ENCODE assay signal across 8 mouse cellular contexts in genomic region chr9:58009015-58009362, GRCm38 (mm10). TPM values are rescaled to one million over a fixed set of nuclear protein-coding genes. Genes with fewer than 3 reads are reported as not detected.
DNase-seq lines count a peak whose midpoint lies in the region; ATAC-seq and TF ChIP-seq lines count a peak whose summit lies in the region.

No protein-coding gene starts in this region.

- H3K4me1 ChIP-seq in lung, embryonic 15.5 days = peaks cover 14% of the 10 kb centered on the region
- H3K4me1 ChIP-seq in lung, adult 2 months (ENCODE audit: control insufficient read depth, insufficient read depth, low read length) = 0 out of 2 replicates have a peak, but pooled peaks cover 2% of the 10 kb centered on the region
- peaks cover 18% of the 10 kb centered on the region for H3K4me1 ChIP-seq in heart, embryonic 12.5 days (replicated peaks)
- peaks cover 16% of the 10 kb centered on the region for H3K4me1 ChIP-seq in neural tube, embryonic 13.5 days (replicated peaks)

- no peaks in the 10 kb centered on the region for H3K27me3 ChIP-seq in lung, embryonic 15.5 days
- H3K27me3 ChIP-seq in heart, embryonic 12.5 days (replicated peaks) = peaks cover 3% of the 10 kb centered on the region; the same call in 1 of the 2 replicates
- H3K27me3 ChIP-seq in neural tube, embryonic 13.5 days = no peaks in the 10 kb centered on the region

- no peak overlapping the region for H3K27ac ChIP-seq in lung, embryonic 15.5 days
- H3K27ac ChIP-seq in heart, embryonic 12.5 days (ENCODE audit: poor library complexity, severe bottlenecking) = peak overlapping the region; percentile 61
- peak overlapping the region; percentile 91 for H3K27ac ChIP-seq in neural tube, embryonic 13.5 days (replicated peaks)

- no peaks in the 10 kb centered on the region for H3K36me3 ChIP-seq in lung, embryonic 15.5 days
- H3K36me3 ChIP-seq in heart, embryonic 12.5 days = no peaks in the 10 kb centered on the region
- H3K36me3 ChIP-seq in neural tube, embryonic 13.5 days = no peaks in the 10 kb centered on the region

- no peak overlapping the region for H3K4me3 ChIP-seq in lung, embryonic 15.5 days
- no peak overlapping the region for H3K4me3 ChIP-seq in lung, adult 2 months (replicated peaks; ENCODE audit: extremely low read depth, low read depth, low read length)
- no peak overlapping the region for H3K4me3 ChIP-seq in heart, embryonic 12.5 days
- peak overlapping the region; percentile 18 for H3K4me3 ChIP-seq in neural tube, embryonic 13.5 days

- no peak for TF ChIP-seq POLR2A in lung, adult 2 months (IDR thresholded peaks at IDR 0.05; ENCODE audit: borderline replicate concordance, extremely low read depth, low read depth, low read length)

- no peak for DNase-seq in lung, adult 2 months
- DNase-seq in embryo, embryonic 9.5 days (ENCODE audit: extremely low spot score) = peak; percentile 57
- peak; percentile 60 to 80 for DNase-seq in layer of hippocampus, postnatal 14 days (ENCODE audit: low spot score in 2 of 2)
- DNase-seq in spleen, postnatal 4 days (ENCODE audit: low spot score in 2 of 2) = no peak
- DNase-seq in cerebellum, adult 9-11 months = no peak

- no peak for TF ChIP-seq CTCF in lung, adult 2 months (IDR thresholded peaks at IDR 0.05; ENCODE audit: insufficient read depth, low read length)

- WGBS in lung, embryonic 15.5 days = 6% methylated on average over 6 of the region's 6 CpGs
- WGBS in lung, adult 2 months = 18% methylated on average over 6 of the region's 6 CpGs
- WGBS in heart, embryonic 12.5 days = 2% methylated on average over 6 of the region's 6 CpGs
- 3% methylated on average over 6 of the region's 6 CpGs for WGBS in neural tube, embryonic 13.5 days

- H3K9me3 ChIP-seq in lung, embryonic 15.5 days = no peaks in the 10 kb centered on the region
- H3K9me3 ChIP-seq in heart, embryonic 12.5 days (replicated peaks) = no peaks in the 10 kb centered on the region
- no peaks in the 10 kb centered on the region for H3K9me3 ChIP-seq in neural tube, embryonic 13.5 days

- H3K4me2 ChIP-seq in lung, embryonic 15.5 days = no peak overlapping the region
- H3K4me2 ChIP-seq in heart, embryonic 12.5 days = peak overlapping the region; percentile 49
- H3K4me2 ChIP-seq in neural tube, embryonic 13.5 days = peak overlapping the region; percentile 48

- no peak overlapping the region for H3K9ac ChIP-seq in lung, embryonic 15.5 days
- H3K9ac ChIP-seq in heart, embryonic 12.5 days = peak overlapping the region; percentile 19; the same call in 1 of the 2 replicates
- peak overlapping the region; percentile 68 for H3K9ac ChIP-seq in neural tube, embryonic 13.5 days

- peak; percentile 53; the same call in 1 of the 2 replicates for ATAC-seq in lung, embryonic 15.5 days (ENCODE audit: borderline replicate concordance, extremely low read depth, low FRiP score, low TSS enrichment)
- ATAC-seq in heart, embryonic 12.5 days (ENCODE audit: insufficient number of reproducible peaks, low FRiP score) = peak; percentile 79
- ATAC-seq in neural tube, embryonic 13.5 days (ENCODE audit: low read depth) = peak; percentile 96

RNA-seq across cellular contexts. Expression of gene Cyp11a1, which starts 2.8 kb away (rescaled TPM):
- polyA plus RNA-seq in lung, embryonic 15.5 days (2015; fragmentation: Nextera tagmentation; extraction: Ambion mirVana) = 0.95 and 1.0 TPM in 2 replicates
- 0.15 and 0.28 TPM in 2 replicates for polyA plus RNA-seq in lung, adult 2 months (2012; rRNA removed)
- not detected in 2 replicates for polyA plus RNA-seq in heart, embryonic 12.5 days (2016; fragmentation: Nextera tagmentation; extraction: Ambion mirVana)
- 1 to 10 TPM; 1.1 to 2.4 TPM for total RNA-seq in layer of hippocampus, postnatal 14 days (2021)
- polyA plus RNA-seq in neural tube, embryonic 13.5 days (2015; fragmentation: Nextera tagmentation; extraction: Ambion mirVana) = 0.14 and 0.18 TPM in 2 replicates

RNA-seq across cellular contexts. Expression of gene Stra6, which starts 54.6 kb away (rescaled TPM):
- 1.2 and 1.9 TPM in 2 replicates for polyA plus RNA-seq in lung, embryonic 15.5 days (2015; fragmentation: Nextera tagmentation; extraction: Ambion mirVana)
- polyA plus RNA-seq in lung, adult 2 months (2012; rRNA removed) = 0.65 and 0.68 TPM in 2 replicates
- polyA plus RNA-seq in heart, embryonic 12.5 days (2016; fragmentation: Nextera tagmentation; extraction: Ambion mirVana) = 0.78 and 1.00 TPM in 2 replicates
- total RNA-seq in layer of hippocampus, postnatal 14 days (2021) = 10 to 100 TPM in 1 of 2 experiments, 1 to 10 TPM in 1; 6.3 to 10.8 TPM
- polyA plus RNA-seq in neural tube, embryonic 13.5 days (2015; fragmentation: Nextera tagmentation; extraction: Ambion mirVana) = 47.5 and 48.5 TPM in 2 replicates

Comparison
In these comparisons a context has a peak if more than half of its experiments do, and no peak if none do; other contexts are left out.
1. DNase-seq: peak in embryo, embryonic 9.5 days (single experiment) and layer of hippocampus, postnatal 14 days (2 of 2); none in lung, adult 2 months (single experiment), spleen, postnatal 4 days (0 of 2) and cerebellum, adult 9-11 months (single experiment).
2. RNA of gene Stra6, which starts 54.6 kb away (polyA plus RNA-seq): 47.5 to 48.5 TPM in neural tube, embryonic 13.5 days; 1.2 to 1.9 TPM in lung, embryonic 15.5 days, 0.78 to 1.00 TPM in heart, embryonic 12.5 days and 0.65 to 0.68 TPM in lung, adult 2 months; every median in the first group is over 10 times any median in the second.
3. Peak in every context shown above with its lines, with median percentiles within 50 percentile points of each other: ATAC-seq.